Mouse (Mus musculus) heart, embryonic 13.5 days (tissue): ENCODE data around the gene H2al2c. TPM values are rescaled to one million over a fixed set of nuclear protein-coding genes. Genes with fewer than 3 reads are reported as not detected.
"Not testable (repeated sequence)": the region's sequence is repeated elsewhere in the genome, so short reads cannot be mapped to it uniquely, and the experiment has no call there.

ENCODE experiments used
- ATAC-seq: fragments of 200-750 bp; cut with Nextera tagmentation; 2 replicates; pipeline ENCODE4 v1.8.0; 2017; ENCODE audit warnings: moderate TSS enrichment; ENCODE audit not compliant: insufficient number of reproducible peaks, low FRiP score, low TSS enrichment; ENCODE audit errors: extremely low read depth
- H3K27ac ChIP-seq: fragments of 300-500 bp; sonication (generic); replicated peaks from 2 replicates; pipeline ENCODE4 v1.5.1; 2015; ENCODE audit warnings: moderate library complexity, mild to moderate bottlenecking, inconsistent platforms
- H3K27me3 ChIP-seq: fragments of 300-500 bp; sonication (generic); replicated peaks from 2 replicates; pipeline ENCODE4 v1.6.1; 2015; ENCODE audit warnings: mild to moderate bottlenecking, inconsistent platforms
- H3K36me3 ChIP-seq: fragments of 300-500 bp; sonication (generic); 2 replicates; pipeline ENCODE4 v1.6.1; 2015; ENCODE audit warnings: mild to moderate bottlenecking, inconsistent platforms
- H3K4me1 ChIP-seq: fragments of 300-500 bp; sonication (generic); 2 replicates; pipeline ENCODE4 v1.6.1; 2015; ENCODE audit warnings: inconsistent platforms
- H3K4me2 ChIP-seq: fragments of 300-500 bp; sonication (generic); 2 replicates; pipeline ENCODE4 v1.6.1; 2015; ENCODE audit warnings: inconsistent platforms, mild to moderate bottlenecking, moderate library complexity
- H3K4me3 ChIP-seq: fragments of 300-500 bp; sonication (generic); 2 replicates; pipeline ENCODE4 v1.5.1; 2015; ENCODE audit warnings: moderate library complexity, mild to moderate bottlenecking, inconsistent platforms
- H3K9ac ChIP-seq: fragments of 300-500 bp; sonication (generic); 2 replicates; pipeline ENCODE4 v1.6.1; 2015; ENCODE audit warnings: inconsistent platforms, mild to moderate bottlenecking, moderate library complexity
- H3K9me3 ChIP-seq: fragments of 300-500 bp; sonication (generic); 2 replicates; pipeline ENCODE4 v1.6.1; 2016; ENCODE audit warnings: inconsistent platforms
- WGBS: fragments of 180-500 bp; shearing (Covaris S2); methylation state at CpG from one replicate; pipeline ENCODE4 v1.1.7; 2015; ENCODE audit warnings: mixed read lengths; 5-methylcytosine and 5-hydroxymethylcytosine counted together
- polyA plus RNA-seq: library from polyadenylated mRNA; unstranded; fragments of >200 nt; fragmentation: Nextera tagmentation; extraction: Ambion mirVana; gene quantifications from 2 replicates; pipeline ENCODE4 v1.2.1, GENCODE M21; 2015

The H2al2c gene
- polyA plus RNA-seq = not detected in 2 replicates

- H3K9me3 ChIP-seq, ATAC-seq, H3K9ac ChIP-seq, H3K27ac ChIP-seq, H3K4me2 ChIP-seq, H3K4me3 ChIP-seq, H3K27me3 ChIP-seq, H3K4me1 ChIP-seq, H3K36me3 ChIP-seq: not testable (repeated sequence)
- WGBS = no CpG with 5 or more reads among the region's 4 CpGs
Observed at GRCm38 (mm10) chrY:2598799-2599198, at the start of gene H2al2c. TSS of gene H2al2c (plus strand) at chrY:2599099.

Other genes with a start within 250 kb of the H2al2c start
- gene Sry, start 64.6 kb downstream of the H2al2c start, polyA plus RNA-seq = not detected in 2 replicates
- gene H2al2b, start 121.6 kb downstream of the H2al2c start, polyA plus RNA-seq = not detected in 2 replicates
- not detected in 2 replicates for gene Gm4064, start 197.1 kb downstream of the H2al2c start, polyA plus RNA-seq
- gene Rbmy, start 231.6 kb downstream of the H2al2c start, polyA plus RNA-seq = not detected in 2 replicates
- not detected in 2 replicates for gene Gm10256, start 231.6 kb downstream of the H2al2c start, polyA plus RNA-seq